Mouse (Mus musculus): Measurements from ENCODE around the gene Mutyh. TPM values are rescaled to one million over a fixed set of nuclear protein-coding genes. Genes with fewer than 3 reads are reported as not detected.

The Mutyh gene
- polyA plus RNA-seq, 1 experiment from 2014 or later = 3.1 TPM

DNA sequence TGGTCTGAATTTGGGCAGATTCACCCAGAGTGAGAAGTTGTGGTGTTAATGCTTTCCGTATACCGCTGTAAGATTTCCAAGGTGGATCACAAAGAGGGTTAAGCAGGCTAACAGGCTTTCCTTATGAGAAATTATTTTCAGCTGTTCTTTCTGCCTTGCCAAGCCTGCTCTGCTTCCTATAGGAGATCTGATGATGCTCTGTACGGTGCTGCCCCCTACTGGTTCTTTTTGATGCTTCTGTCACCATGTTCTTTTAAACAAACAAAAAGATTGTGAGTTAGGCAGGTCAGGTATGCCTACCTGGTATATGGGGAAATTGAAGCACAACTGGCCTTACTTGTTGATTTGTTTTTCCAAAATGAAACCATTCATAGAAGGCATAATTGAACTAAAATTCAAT is 18.6 kb upstream of the Mutyh start:
- H3K4me2 ChIP-seq (replicated peaks; ENCODE audit: low read depth, low read length) = no peak overlapping the region

GRCm38 (mm10) chr4:116792453-116792852 is 15.1 kb upstream of the Mutyh start:
- no peak overlapping the region for H3K4me2 ChIP-seq (replicated peaks; ENCODE audit: low read depth, low read length)
- no peak overlapping the region for H3K4me3 ChIP-seq (ENCODE audit: low read depth, low read length)
- WGBS = 84% methylated on average over 8 of the region's 8 CpGs
- H3K9ac ChIP-seq (replicated peaks; ENCODE audit: low read depth) = no peak overlapping the region
- DNase-seq (ENCODE audit: low spot score) (no peak), ATAC-seq (no peak)
- H3K36me3 ChIP-seq (ENCODE audit: insufficient read depth, low read length) = no peaks in the 10 kb centered on the region; the same call in 1 of the 2 replicates
- H3K27ac ChIP-seq (ENCODE audit: low read length) = no peak overlapping the region
- TF ChIP-seq EP300 (IDR thresholded peaks at IDR 0.05) = no peak
- no peak for TF ChIP-seq CTCF (IDR thresholded peaks at IDR 0.05)
- H3K9me3 ChIP-seq (ENCODE audit: low read length) = no peaks in the 10 kb centered on the region
- no peaks in the 10 kb centered on the region for H3K4me1 ChIP-seq (ENCODE audit: insufficient read depth, low read depth, low read length)
- H3K27me3 ChIP-seq (replicated peaks; ENCODE audit: insufficient read depth, low read length) = no peaks in the 10 kb centered on the region

More for the DNA sequence above, 18.6 kb upstream of the Mutyh start:
- Histone ChIP-seq H3K27me3 (replicated peaks; ENCODE audit: insufficient read depth, low read length) (no peaks in the 10 kb centered on the region), H3K36me3 (ENCODE audit: insufficient read depth, low read length) (no peaks in the 10 kb centered on the region; the same call in 1 of the 2 replicates), H3K4me1 (ENCODE audit: insufficient read depth, low read depth, low read length) (no peaks in the 10 kb centered on the region), H3K27ac (ENCODE audit: low read length) (no peak overlapping the region), H3K9me3 (ENCODE audit: low read length) (no peaks in the 10 kb centered on the region), H3K4me3 (ENCODE audit: low read depth, low read length) (no peak overlapping the region), H3K9ac (replicated peaks; ENCODE audit: low read depth) (no peak overlapping the region)
- peak; percentile 91 for DNase-seq (ENCODE audit: low spot score)
- TF ChIP-seq CTCF (IDR thresholded peaks at IDR 0.05) = peak; percentile 90
- no peak for TF ChIP-seq EP300 (IDR thresholded peaks at IDR 0.05)
- WGBS = 7% methylated on average over 3 of the region's 3 CpGs
- ATAC-seq = peak; percentile 75

GRCm38 (mm10) chr4:116794273-116794672 is 13.2 kb upstream of the Mutyh start:
- H3K4me3 ChIP-seq (ENCODE audit: low read depth, low read length) = no peak overlapping the region
- DNase-seq (ENCODE audit: low spot score) (no peak), ATAC-seq (no peak)
- TF ChIP-seq CTCF (IDR thresholded peaks at IDR 0.05) = no peak
- no peak for TF ChIP-seq EP300 (IDR thresholded peaks at IDR 0.05)
- no peak overlapping the region for H3K4me2 ChIP-seq (replicated peaks; ENCODE audit: low read depth, low read length)
- 76% methylated on average over 2 of the region's 2 CpGs for WGBS
- H3K9me3 ChIP-seq (ENCODE audit: low read length) = no peaks in the 10 kb centered on the region
- H3K36me3 ChIP-seq (ENCODE audit: insufficient read depth, low read length) = no peaks in the 10 kb centered on the region; the same call in 1 of the 2 replicates
- H3K27ac ChIP-seq (ENCODE audit: low read length) = no peak overlapping the region
- no peaks in the 10 kb centered on the region for H3K4me1 ChIP-seq (ENCODE audit: insufficient read depth, low read depth, low read length)
- H3K9ac ChIP-seq (replicated peaks; ENCODE audit: low read depth) = no peak overlapping the region
- H3K27me3 ChIP-seq (replicated peaks; ENCODE audit: insufficient read depth, low read length) = no peaks in the 10 kb centered on the region

DNA sequence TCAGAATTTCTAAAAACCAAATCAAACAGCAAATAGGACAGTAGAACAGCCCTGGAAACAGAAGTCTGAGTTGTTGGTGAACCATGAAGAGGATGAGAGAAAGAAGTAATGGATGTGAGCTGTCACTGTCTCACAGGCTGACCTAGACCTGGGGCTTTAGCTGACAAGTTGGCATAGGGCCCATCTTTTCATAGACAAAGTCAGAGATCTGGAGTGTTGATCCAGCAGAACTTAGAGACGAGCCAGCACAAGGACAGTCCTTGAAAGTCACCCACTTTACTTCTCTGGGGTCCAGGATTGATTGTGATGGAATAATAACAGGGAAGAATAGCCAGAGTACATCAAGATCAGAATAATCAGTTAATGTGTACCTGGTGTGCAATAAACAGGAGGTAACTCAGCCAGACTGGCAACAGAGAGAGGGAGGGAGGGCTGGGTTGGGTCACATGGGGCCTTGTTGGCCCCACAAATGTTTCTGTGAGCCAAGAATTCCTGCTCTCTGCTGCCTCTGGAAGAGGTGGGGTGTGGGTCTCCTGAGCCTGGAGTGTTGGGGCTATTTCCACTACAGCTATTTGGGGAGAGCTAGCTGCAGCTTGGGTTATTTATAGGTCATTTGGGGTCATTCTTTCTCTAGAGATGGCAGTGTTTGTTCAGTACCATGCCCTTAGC is 10.9 kb upstream of the Mutyh start:
- no peaks in the 10 kb centered on the region for H3K4me1 ChIP-seq (ENCODE audit: insufficient read depth, low read depth, low read length)
- no peaks in the 10 kb centered on the region for H3K9me3 ChIP-seq (ENCODE audit: low read length)
- no peaks in the 10 kb centered on the region; the same call in 1 of the 2 replicates for H3K36me3 ChIP-seq (ENCODE audit: insufficient read depth, low read length)
- DNase-seq (ENCODE audit: low spot score) = no peak
- no peak overlapping the region for H3K4me3 ChIP-seq (ENCODE audit: low read depth, low read length)
- TF ChIP-seq CTCF (IDR thresholded peaks at IDR 0.05) (no peak), EP300 (IDR thresholded peaks at IDR 0.05) (no peak)
- no peak for ATAC-seq
- no peak overlapping the region for H3K9ac ChIP-seq (replicated peaks; ENCODE audit: low read depth)
- H3K4me2 ChIP-seq (replicated peaks; ENCODE audit: low read depth, low read length) = no peak overlapping the region
- H3K27me3 ChIP-seq (replicated peaks; ENCODE audit: insufficient read depth, low read length) = no peaks in the 10 kb centered on the region
- no peak overlapping the region for H3K27ac ChIP-seq (ENCODE audit: low read length)
- WGBS = 24% methylated on average over 1 of the region's 1 CpGs

- Histone ChIP-seq H3K27me3 (replicated peaks; ENCODE audit: insufficient read depth, low read length) (no peaks in the 10 kb centered on the region), H3K4me2 (replicated peaks; ENCODE audit: low read depth, low read length) (no peak overlapping the region), H3K4me3 (ENCODE audit: low read depth, low read length) (no peak overlapping the region), H3K9ac (replicated peaks; ENCODE audit: low read depth) (no peak overlapping the region), H3K27ac (ENCODE audit: low read length) (no peak overlapping the region), H3K4me1 (ENCODE audit: insufficient read depth, low read depth, low read length) (no peaks in the 10 kb centered on the region), H3K36me3 (ENCODE audit: insufficient read depth, low read length) (peaks cover 9% of the 10 kb centered on the region; the same call in 1 of the 2 replicates), H3K9me3 (ENCODE audit: low read length) (no peaks in the 10 kb centered on the region)
- TF ChIP-seq EP300 (IDR thresholded peaks at IDR 0.05) (no peak), CTCF (IDR thresholded peaks at IDR 0.05) (peak; percentile 60)
- DNase-seq (ENCODE audit: low spot score) (no peak), ATAC-seq (no peak)
- 36% methylated on average over 5 of the region's 5 CpGs for WGBS
Measured at GRCm38 (mm10) chr4:116799901-116800300, 7.6 kb upstream of the Mutyh start.

DNA sequence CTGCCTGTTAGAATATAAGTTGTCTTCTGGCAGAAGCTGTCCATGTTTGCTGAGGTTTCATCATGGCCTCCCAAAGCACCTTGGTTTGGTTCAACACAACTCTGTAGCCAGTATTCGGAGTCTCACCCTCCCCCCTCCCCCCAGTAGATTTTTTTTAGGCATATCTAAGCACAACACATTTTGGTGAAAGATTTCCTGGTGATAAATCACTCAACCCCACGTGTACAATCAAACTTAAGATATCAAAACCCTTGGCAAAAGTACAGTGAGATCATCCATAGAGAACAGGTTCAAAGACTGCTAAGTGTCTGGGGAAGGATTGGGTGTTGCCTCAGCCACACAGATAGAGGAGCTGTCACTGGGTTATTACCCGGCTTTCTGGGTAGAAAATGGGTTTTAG is 3.5 kb downstream of the Mutyh start:
- WGBS = 60% methylated on average over 3 of the region's 3 CpGs
- H3K4me1 ChIP-seq (ENCODE audit: insufficient read depth, low read depth, low read length) = peaks cover 3% of the 10 kb centered on the region; the same call in 1 of the 2 replicates
- no peak overlapping the region for H3K4me3 ChIP-seq (ENCODE audit: low read depth, low read length)
- TF ChIP-seq CTCF (IDR thresholded peaks at IDR 0.05) = no peak
- TF ChIP-seq EP300 (IDR thresholded peaks at IDR 0.05) = no peak
- no peak overlapping the region for H3K9ac ChIP-seq (replicated peaks; ENCODE audit: low read depth)
- no peaks in the 10 kb centered on the region for H3K9me3 ChIP-seq (ENCODE audit: low read length)
- H3K36me3 ChIP-seq (ENCODE audit: insufficient read depth, low read length) = no peaks in the 10 kb centered on the region
- ATAC-seq = no peak
- no peak overlapping the region for H3K4me2 ChIP-seq (replicated peaks; ENCODE audit: low read depth, low read length)
- H3K27ac ChIP-seq (ENCODE audit: low read length) = no peak overlapping the region
- DNase-seq (ENCODE audit: low spot score) = no peak
- no peaks in the 10 kb centered on the region for H3K27me3 ChIP-seq (replicated peaks; ENCODE audit: insufficient read depth, low read length)
